Mouse (Mus musculus): Measurements from ENCODE around the gene Zfp628. TPM values are rescaled to one million over a fixed set of nuclear protein-coding genes. Genes with fewer than 3 reads are reported as not detected.

The Zfp628 gene
- total and polyA plus RNA-seq, 2 experiments from 2014 or later, result 6.0 to 9.2 TPM

GRCm38 (mm10) chr7:4900523-4900851, 14.5 kb upstream of the Zfp628 start:
- no peak for ATAC-seq
- TF ChIP-seq CTCF (IDR thresholded peaks at IDR 0.05; ENCODE audit: low read depth), result no peak
- peak overlapping the region; percentile 10; the same call in 1 of the 2 replicates for H3K27ac ChIP-seq (ENCODE audit: low read depth, low read length)
- no peak overlapping the region for H3K9ac ChIP-seq
- H3K4me2 ChIP-seq (ENCODE audit: low read depth), result peak overlapping the region; percentile 52
- peak overlapping the region; percentile 31; the same call in 1 of the 2 replicates for H3K4me3 ChIP-seq (ENCODE audit: low read depth, low read length)
- H3K9me3 ChIP-seq (ENCODE audit: low read length), result no peaks in the 10 kb centered on the region
- peaks cover 11% of the 10 kb centered on the region; the same call in 1 of the 2 replicates for H3K4me1 ChIP-seq (ENCODE audit: insufficient read depth)
- no peaks in the 10 kb centered on the region for H3K27me3 ChIP-seq (ENCODE audit: insufficient read depth, low read length)
- 22% methylated on average over 11 of the region's 11 CpGs for WGBS
- no peak for DNase-seq
- no peaks in the 10 kb centered on the region for H3K36me3 ChIP-seq (ENCODE audit: insufficient read depth)

- ATAC-seq (no peak), DNase-seq (peak; percentile 32)
- Histone ChIP-seq H3K4me2 (ENCODE audit: low read depth) (no peak overlapping the region), H3K36me3 (ENCODE audit: insufficient read depth) (no peaks in the 10 kb centered on the region), H3K4me3 (ENCODE audit: low read depth, low read length) (no peak overlapping the region), H3K9me3 (ENCODE audit: low read length) (no peaks in the 10 kb centered on the region), H3K27me3 (ENCODE audit: insufficient read depth, low read length) (no peaks in the 10 kb centered on the region), H3K9ac (no peak overlapping the region), H3K27ac (ENCODE audit: low read depth, low read length) (no peak overlapping the region), H3K4me1 (ENCODE audit: insufficient read depth) (peaks cover 11% of the 10 kb centered on the region; the same call in 1 of the 2 replicates)
- TF ChIP-seq CTCF (IDR thresholded peaks at IDR 0.05; ENCODE audit: low read depth), result peak; percentile 69
- 48% methylated on average over 8 of the region's 8 CpGs for WGBS
These were observed 13.8 kb upstream of the Zfp628 start for GRCm38 (mm10) chr7:4901171-4901570.

- no peak for ATAC-seq
- Histone ChIP-seq H3K4me3 (ENCODE audit: low read depth, low read length) (no peak overlapping the region), H3K36me3 (ENCODE audit: insufficient read depth) (no peaks in the 10 kb centered on the region), H3K4me2 (ENCODE audit: low read depth) (no peak overlapping the region), H3K27ac (ENCODE audit: low read depth, low read length) (no peak overlapping the region), H3K9ac (no peak overlapping the region), H3K4me1 (ENCODE audit: insufficient read depth) (peaks cover 11% of the 10 kb centered on the region; the same call in 1 of the 2 replicates), H3K27me3 (ENCODE audit: insufficient read depth, low read length) (no peaks in the 10 kb centered on the region), H3K9me3 (ENCODE audit: low read length) (no peaks in the 10 kb centered on the region)
- WGBS, result 53% methylated on average over 9 of the region's 9 CpGs
- DNase-seq, result no peak
- TF ChIP-seq CTCF (IDR thresholded peaks at IDR 0.05; ENCODE audit: low read depth), result no peak
These were observed 12.6 kb upstream of the Zfp628 start for GRCm38 (mm10) chr7:4902404-4902803.

GRCm38 (mm10) chr7:4906466-4906950, 8.5 kb upstream of the Zfp628 start, which contains the start of gene Gm36210:
Gene Gm36210 (minus strand): TSS chr7:4906516.
- Histone ChIP-seq H3K27me3 (ENCODE audit: insufficient read depth, low read length) (no peaks in the 10 kb centered on the region), H3K27ac (ENCODE audit: low read depth, low read length) (no peak within 1 kb of the TSS), H3K4me2 (ENCODE audit: low read depth) (no peak within 1 kb of the TSS), H3K4me1 (ENCODE audit: insufficient read depth) (no peaks in the 10 kb centered on the region), H3K36me3 (ENCODE audit: insufficient read depth) (no peaks in the 10 kb centered on the region), H3K4me3 (ENCODE audit: low read depth, low read length) (no peak within 1 kb of the TSS), H3K9me3 (ENCODE audit: low read length) (no peaks in the 10 kb centered on the region), H3K9ac (no peak within 1 kb of the TSS)
- TF ChIP-seq CTCF (IDR thresholded peaks at IDR 0.05; ENCODE audit: low read depth), result no peak
- 2% methylated on average over 10 of the region's 10 CpGs for WGBS
- ATAC-seq (no peak), DNase-seq (no peak)

- DNase-seq, result peak; percentile 65
- H3K27ac ChIP-seq (ENCODE audit: low read depth, low read length), result no peak overlapping the region
- H3K9ac ChIP-seq, result no peak overlapping the region
- H3K4me3 ChIP-seq (ENCODE audit: low read depth, low read length), result no peak overlapping the region
- WGBS, result 28% methylated on average over 9 of the region's 9 CpGs
- no peaks in the 10 kb centered on the region for H3K9me3 ChIP-seq (ENCODE audit: low read length)
- no peak for ATAC-seq
- no peaks in the 10 kb centered on the region for H3K36me3 ChIP-seq (ENCODE audit: insufficient read depth)
- H3K27me3 ChIP-seq (ENCODE audit: insufficient read depth, low read length), result no peaks in the 10 kb centered on the region
- H3K4me1 ChIP-seq (ENCODE audit: insufficient read depth), result peaks cover 4% of the 10 kb centered on the region; the same call in 1 of the 2 replicates
- peak; percentile 57 for TF ChIP-seq CTCF (IDR thresholded peaks at IDR 0.05; ENCODE audit: low read depth)
- 0 out of 2 replicates have a peak overlapping the region, but pooled peaks have one; percentile 8 for H3K4me2 ChIP-seq (ENCODE audit: low read depth)
These were observed 3.5 kb upstream of the Zfp628 start for GRCm38 (mm10) chr7:4911561-4911960.

GRCm38 (mm10) chr7:4912248-4912647, 2.8 kb upstream of the Zfp628 start:
- WGBS, result 67% methylated on average over 5 of the region's 5 CpGs
- Histone ChIP-seq H3K4me3 (ENCODE audit: low read depth, low read length) (no peak overlapping the region), H3K27ac (ENCODE audit: low read depth, low read length) (no peak overlapping the region)

GRCm38 (mm10) chr7:4915669-4916416, 826 bp downstream of the Zfp628 start:
- Histone ChIP-seq H3K4me1 (ENCODE audit: insufficient read depth) (peaks cover 9% of the 10 kb centered on the region; the same call in 1 of the 2 replicates), H3K9ac (peak overlapping the region; percentile 83), H3K4me3 (ENCODE audit: low read depth, low read length) (peak overlapping the region; percentile 76), H3K4me2 (ENCODE audit: low read depth) (peak overlapping the region; percentile 68), H3K27ac (ENCODE audit: low read depth, low read length) (peak overlapping the region; percentile 99), H3K36me3 (ENCODE audit: insufficient read depth) (peaks cover 25% of the 10 kb centered on the region), H3K27me3 (ENCODE audit: insufficient read depth, low read length) (no peaks in the 10 kb centered on the region), H3K9me3 (ENCODE audit: low read length) (no peaks in the 10 kb centered on the region)
- peak; percentile 62 for ATAC-seq
- no peak for TF ChIP-seq CTCF (IDR thresholded peaks at IDR 0.05; ENCODE audit: low read depth)
- 11% methylated on average over 14 of the region's 14 CpGs for WGBS
- DNase-seq, result no peak

More at GRCm38 (mm10) chr7:4912248-4912647, 2.8 kb upstream of the Zfp628 start:
- Histone ChIP-seq H3K36me3 (ENCODE audit: insufficient read depth) (no peaks in the 10 kb centered on the region), H3K9ac (no peak overlapping the region), H3K9me3 (ENCODE audit: low read length) (no peaks in the 10 kb centered on the region), H3K4me1 (ENCODE audit: insufficient read depth) (peaks cover 9% of the 10 kb centered on the region; the same call in 1 of the 2 replicates), H3K27me3 (ENCODE audit: insufficient read depth, low read length) (no peaks in the 10 kb centered on the region), H3K4me2 (ENCODE audit: low read depth) (0 out of 2 replicates have a peak overlapping the region, but pooled peaks have one; percentile 8)
- no peak for TF ChIP-seq CTCF (IDR thresholded peaks at IDR 0.05; ENCODE audit: low read depth)
- DNase-seq, result peak; percentile 16
- ATAC-seq, result no peak

Measured in forebrain, postnatal 0 days (tissue).